Mouse (Mus musculus): ENCODE data around the gene Smim1.

- TF ChIP-seq MAFK (IDR thresholded peaks at IDR 0.05; ENCODE audit: borderline replicate concordance, low read depth, low read length) (no peak), UBTF (IDR thresholded peaks at IDR 0.05; ENCODE audit: borderline replicate concordance, insufficient read depth, low read depth, low read length) (no peak), POLR2A (IDR thresholded peaks at IDR 0.05; ENCODE audit: control insufficient read depth in 1 of 2, insufficient read depth in 1 of 2, low read depth in 1 of 2, low read length in 2 of 2, poor library complexity in 1 of 2) (no peak), CHD1 (IDR thresholded peaks at IDR 0.05; ENCODE audit: low read depth, low read length) (no peak)
These were observed 6.5 kb downstream of the Smim1 start for GRCm38 (mm10) chr4:154019571-154019970.
